Mouse (Mus musculus): ENCODE results near the gene Dbf4.

The Dbf4 gene

GRCm38 (mm10) chr5:8422157-8422931 is at the start of gene Dbf4, which contains the start of gene Slc25a40:
Dbf4 (minus strand) TSS chr5:8422716.
Slc25a40 (plus strand) TSS chr5:8422850.
- peak; percentile 95 to 97 for DNase-seq

GRCm38 (mm10) chr5:8456561-8456960 is 34.0 kb upstream of the Dbf4 start:
- no peak for DNase-seq

DNA sequence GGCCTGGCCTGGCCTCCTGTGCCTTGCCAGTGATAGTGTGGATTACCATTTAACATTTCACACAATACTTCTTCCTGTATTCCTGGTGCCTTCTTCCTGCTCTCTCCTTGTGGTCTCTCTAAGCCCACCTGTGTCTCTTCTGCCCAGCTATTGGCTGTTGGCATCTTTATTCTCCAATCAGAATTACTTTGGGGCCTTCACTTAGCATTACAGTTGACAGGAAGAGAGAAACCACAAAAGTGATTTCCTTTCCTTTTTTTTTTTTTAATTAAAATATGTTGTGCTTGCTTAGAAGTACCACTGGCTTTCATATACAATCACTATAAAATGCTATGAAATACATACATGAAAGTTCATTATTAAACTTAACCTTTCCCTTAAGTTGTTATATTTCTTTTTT is 33.0 kb upstream of the Dbf4 start:
- no peak for DNase-seq

- no peak for DNase-seq
These were observed 16.6 kb upstream of the Dbf4 start for GRCm38 (mm10) chr5:8439095-8439494.

DNA sequence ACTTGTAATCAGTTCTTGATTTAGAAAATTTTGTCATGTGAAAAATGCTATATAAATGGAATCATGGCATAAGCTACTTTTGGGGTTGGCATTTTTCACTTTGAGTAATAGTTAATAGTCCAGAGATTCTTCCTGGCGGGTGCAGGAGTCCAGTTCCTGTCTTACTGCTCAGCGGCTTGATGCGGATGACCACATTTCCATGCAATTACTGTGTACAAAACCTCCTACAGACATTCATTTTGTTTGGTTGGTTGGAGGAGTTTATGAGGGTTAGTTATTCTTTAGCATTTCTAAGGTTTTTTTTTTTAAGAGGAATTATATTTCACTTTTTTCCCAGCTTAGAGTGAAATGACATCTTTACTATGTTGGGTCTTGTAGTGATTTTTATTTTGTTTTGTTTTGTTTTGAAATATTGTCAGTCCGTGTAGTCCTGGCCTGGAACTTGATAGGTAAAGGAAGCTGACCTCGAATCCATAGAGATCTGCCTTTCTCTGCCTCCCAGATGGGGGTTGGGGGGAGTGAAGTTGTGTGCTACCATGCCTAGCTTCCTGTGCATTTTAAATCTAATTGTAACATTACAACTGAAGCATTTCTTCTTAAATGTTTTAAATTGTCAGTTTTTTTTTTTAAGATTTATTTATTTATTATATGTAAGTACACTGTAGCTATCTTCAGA is 15.1 kb upstream of the Dbf4 start:
- no peak for DNase-seq

DNA sequence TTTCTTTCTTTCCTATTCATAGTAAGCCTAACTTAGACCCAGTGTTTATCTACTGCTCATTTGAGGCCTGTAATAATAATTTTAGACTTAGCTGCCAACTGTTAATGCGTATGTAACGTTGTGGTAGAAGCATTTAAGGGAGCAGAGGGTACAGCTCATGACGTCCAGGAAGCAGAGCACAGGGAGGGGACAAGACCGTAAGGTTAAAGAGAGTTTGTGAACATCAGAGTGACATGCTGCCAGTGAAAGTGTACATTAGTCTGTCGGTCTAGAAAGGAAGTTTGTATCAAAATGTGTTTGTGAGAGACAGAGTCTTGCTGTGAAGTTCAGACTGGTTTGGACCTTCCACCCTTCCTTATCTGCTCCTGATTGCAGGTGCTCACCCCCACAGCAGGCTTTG is 3.4 kb upstream of the Dbf4 start:
- DNase-seq: no peak

DNA sequence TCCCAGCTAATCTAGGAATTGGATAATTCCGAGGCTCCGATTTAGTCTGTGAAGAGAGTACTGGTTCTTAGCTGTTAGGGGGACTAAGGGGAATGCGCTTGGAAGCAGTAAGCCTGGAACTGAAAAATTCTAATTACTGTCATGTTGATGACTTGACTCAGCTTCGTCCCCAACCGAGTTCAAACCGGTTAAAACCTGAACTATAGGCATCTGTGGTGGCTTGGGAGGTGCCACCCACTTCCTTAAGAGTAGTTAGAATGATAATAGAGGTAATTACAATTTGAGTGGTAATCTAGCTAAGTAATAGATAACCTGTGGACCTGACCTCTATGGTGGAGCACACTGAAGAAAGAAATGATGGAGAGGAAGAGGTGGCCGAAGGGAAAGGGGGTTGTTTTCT is 1.6 kb upstream of the Dbf4 start:
- DNase-seq: no peak

- DNase-seq: no peak
These were observed 714 bp upstream of the Dbf4 start for GRCm38 (mm10) chr5:8422932-8423928.

GRCm38 (mm10) chr5:8421424-8421823 is 1.1 kb downstream of the Dbf4 start:
- DNase-seq: no peak

DNA sequence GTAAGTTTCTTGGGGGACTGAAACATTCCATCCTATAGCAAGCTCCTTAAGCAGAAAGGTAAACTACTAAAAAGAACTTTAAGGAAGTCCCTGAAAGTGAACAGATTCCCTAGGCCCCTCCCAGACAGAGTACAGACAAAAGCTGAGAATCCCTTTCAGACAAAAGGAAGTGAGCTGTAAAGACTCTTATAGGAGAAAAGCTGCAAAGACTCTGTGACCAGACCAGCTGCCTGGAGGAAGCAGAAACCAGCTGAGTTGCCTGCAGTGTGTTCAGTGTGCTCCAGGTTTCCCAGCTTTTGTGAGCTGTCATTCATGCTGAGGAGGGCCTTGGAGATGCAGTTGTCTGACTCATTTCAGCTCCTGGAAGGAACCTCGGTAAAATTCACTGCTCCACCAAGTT is 5.1 kb downstream of the Dbf4 start:
- no peak for DNase-seq

- DNase-seq: no peak
These were observed 5.7 kb downstream of the Dbf4 start for GRCm38 (mm10) chr5:8416683-8417413.

- DNase-seq: no peak
These were observed 13.8 kb downstream of the Dbf4 start for GRCm38 (mm10) chr5:8408746-8409145.

DNA sequence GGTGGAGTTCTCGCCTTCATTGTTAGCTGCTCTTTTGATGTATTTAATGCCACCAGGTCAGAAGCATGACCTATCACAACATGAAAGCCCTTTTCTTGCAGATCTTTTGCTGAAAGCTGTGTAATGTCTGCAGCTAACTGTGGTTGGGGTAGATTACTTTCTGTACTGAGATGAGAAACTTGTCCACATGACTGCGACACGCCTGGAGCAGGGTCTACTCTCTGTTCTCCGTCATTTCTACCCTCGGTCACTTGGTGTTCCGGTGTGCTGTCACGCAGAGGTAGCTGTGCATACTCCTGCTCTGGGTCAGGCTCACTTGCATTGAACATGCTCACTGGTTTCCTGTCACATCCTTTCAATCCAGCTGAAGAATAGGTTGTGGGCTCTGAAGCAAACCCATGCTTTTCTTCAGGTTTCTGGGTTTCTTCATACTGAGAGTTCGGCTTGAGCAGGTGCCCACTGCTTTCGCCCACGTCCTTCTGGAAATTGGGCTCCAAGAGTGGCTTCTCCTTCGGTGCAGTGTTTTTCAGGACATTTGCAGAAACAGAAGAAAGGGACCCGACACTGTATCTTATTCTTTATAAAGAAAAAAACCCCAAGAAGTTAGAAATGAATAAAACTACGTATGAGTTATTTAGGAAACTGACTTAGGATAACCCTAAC is 24.8 kb downstream of the Dbf4 start:
- no peak for DNase-seq

- no peak for DNase-seq
These were observed 28.5 kb downstream of the Dbf4 start for GRCm38 (mm10) chr5:8393891-8394583.

GRCm38 (mm10) chr5:8374297-8374906 is 48.1 kb downstream of the Dbf4 start:
- DNase-seq: no peak

GRCm38 (mm10) chr5:8373415-8373814 is 49.1 kb downstream of the Dbf4 start:
- DNase-seq: no peak

DNA sequence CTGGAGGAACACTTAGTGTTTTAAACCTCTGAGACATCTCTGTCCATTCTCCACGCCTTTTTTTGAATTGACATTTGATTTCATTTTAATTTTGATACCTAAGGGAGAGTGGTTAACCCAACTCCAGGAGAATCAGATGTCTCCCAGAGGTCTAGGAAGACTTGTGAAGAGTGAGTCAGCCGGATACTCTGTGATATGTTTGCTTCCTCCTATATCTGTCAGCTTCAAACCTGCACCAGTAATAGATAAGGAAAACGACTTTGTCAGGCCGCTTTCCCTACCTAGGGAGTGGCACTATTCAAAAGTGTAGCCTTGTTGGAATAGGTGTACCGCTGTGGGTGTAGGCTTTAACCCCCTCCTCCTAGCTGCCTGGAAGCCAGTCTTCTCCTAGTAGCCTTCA is 53.7 kb downstream of the Dbf4 start:
- DNase-seq: no peak

- no peak for DNase-seq
These were observed 54.2 kb downstream of the Dbf4 start for GRCm38 (mm10) chr5:8368328-8368692.

DNA sequence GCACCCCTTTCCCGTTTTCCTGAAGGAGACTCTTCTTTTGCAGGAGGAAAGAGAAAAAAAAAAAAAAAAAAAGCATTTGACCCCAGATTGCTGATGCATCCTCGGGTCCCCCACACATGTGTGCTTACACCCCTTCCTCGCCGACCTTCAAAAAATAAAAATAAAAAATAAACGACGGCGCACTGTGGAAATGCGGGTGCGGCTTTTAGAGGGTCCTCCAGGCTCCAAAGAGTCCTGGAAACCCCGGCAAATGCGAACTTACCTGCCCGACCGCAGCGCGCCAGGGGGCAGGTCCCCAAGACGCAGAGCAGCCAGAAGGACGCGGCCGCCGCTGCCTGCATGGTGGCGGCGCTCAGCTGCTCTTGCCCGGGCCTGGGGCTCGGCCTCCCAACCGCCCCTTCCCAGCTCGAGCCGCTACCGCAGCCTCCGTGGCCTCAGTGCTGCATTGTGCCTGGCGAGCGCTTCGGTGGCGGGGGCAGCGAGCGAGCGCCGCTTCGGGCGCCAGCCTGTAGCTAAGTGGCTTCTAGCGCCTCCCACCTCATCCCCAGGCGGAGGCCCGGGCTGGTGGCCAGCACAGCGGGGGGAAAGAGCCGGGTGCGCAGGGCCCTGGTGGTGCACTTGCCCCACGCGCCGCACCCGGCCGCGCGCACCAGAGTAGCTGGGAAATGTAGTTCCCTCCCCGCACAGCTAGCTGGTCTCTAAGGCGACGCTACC is 54.7 kb downstream of the Dbf4 start, which contains the start of gene Adam22:
Gene Adam22, minus strand, starts transcription at position 547 of the 714 bp plus-strand sequence.
- DNase-seq: peak; percentile 71 to 84
